Mouse (Mus musculus) midbrain, embryonic 15.5 days (tissue): ENCODE measurements around the gene Mgat4a. TPM values are rescaled to one million over a fixed set of nuclear protein-coding genes. Genes with fewer than 3 reads are reported as not detected.
"Not testable (repeated sequence)": the region's sequence is repeated elsewhere in the genome, so short reads cannot be mapped to it uniquely, and the experiment has no call there.

ENCODE experiments used
- ATAC-seq: fragments of 200-750 bp; cut with Nextera tagmentation; replicated peaks from 2 replicates; pipeline ENCODE4 v1.8.0; 2017; ENCODE audit warnings: moderate TSS enrichment
- H3K27ac ChIP-seq: fragments of 300-500 bp; sonication (generic); 2 replicates; pipeline ENCODE4 v1.5.1; 2015; ENCODE audit warnings: mild to moderate bottlenecking, inconsistent platforms
- H3K27me3 ChIP-seq: fragments of 300-500 bp; sonication (generic); replicated peaks from 2 replicates; pipeline ENCODE4 v1.6.1; 2015; ENCODE audit warnings: inconsistent platforms
- H3K36me3 ChIP-seq: fragments of 300-500 bp; sonication (generic); replicated peaks from 2 replicates; pipeline ENCODE4 v1.6.1; 2015; ENCODE audit warnings: inconsistent platforms
- H3K4me1 ChIP-seq: fragments of 300-500 bp; sonication (generic); 2 replicates; pipeline ENCODE4 v1.6.1; 2015; ENCODE audit warnings: inconsistent platforms
- H3K4me2 ChIP-seq: fragments of 300-500 bp; sonication (generic); 2 replicates; pipeline ENCODE4 v1.6.1; 2015; ENCODE audit warnings: inconsistent platforms, mild to moderate bottlenecking, moderate library complexity
- H3K4me3 ChIP-seq: fragments of 300-500 bp; sonication (generic); 2 replicates; pipeline ENCODE4 v1.5.1; 2015; ENCODE audit warnings: mild to moderate bottlenecking, inconsistent platforms
- H3K9ac ChIP-seq: fragments of 300-500 bp; sonication (generic); 2 replicates; pipeline ENCODE4 v1.6.1; 2015; ENCODE audit warnings: mild to moderate bottlenecking, inconsistent platforms
- H3K9me3 ChIP-seq: fragments of 300-500 bp; sonication (generic); 2 replicates; pipeline ENCODE4 v1.6.1; 2016; ENCODE audit warnings: inconsistent platforms
- WGBS: fragments of 180-500 bp; shearing (Covaris S2); methylation state at CpG from one replicate; pipeline ENCODE4 v1.1.7; 2015; ENCODE audit warnings: mixed read lengths; 5-methylcytosine and 5-hydroxymethylcytosine counted together
- polyA plus RNA-seq: library from polyadenylated mRNA; unstranded; fragments of >200 nt; fragmentation: Nextera tagmentation; extraction: Ambion mirVana; gene quantifications from 2 replicates; pipeline ENCODE4 v1.2.1, GENCODE M21; 2015

The Mgat4a gene
- polyA plus RNA-seq, 1 experiment from 2014 or later = 11.9 TPM

GRCm38 (mm10) chr1:37504716-37505347, 36.0 kb downstream of the Mgat4a start:
- WGBS = 79% methylated on average over 10 of the region's 10 CpGs
- no peak overlapping the region for H3K27ac ChIP-seq
- no peak overlapping the region for H3K4me2 ChIP-seq
- no peak overlapping the region for H3K9ac ChIP-seq
- H3K4me3 ChIP-seq = no peak overlapping the region
- 0 out of 2 replicates have a peak, but pooled peaks cover 8% of the 10 kb centered on the region for H3K27me3 ChIP-seq
- ATAC-seq = no peak
- no peaks in the 10 kb centered on the region for H3K36me3 ChIP-seq
- H3K4me1 ChIP-seq = no peaks in the 10 kb centered on the region
- H3K9me3 ChIP-seq = no peaks in the 10 kb centered on the region; the same call in 1 of the 2 replicates

DNA sequence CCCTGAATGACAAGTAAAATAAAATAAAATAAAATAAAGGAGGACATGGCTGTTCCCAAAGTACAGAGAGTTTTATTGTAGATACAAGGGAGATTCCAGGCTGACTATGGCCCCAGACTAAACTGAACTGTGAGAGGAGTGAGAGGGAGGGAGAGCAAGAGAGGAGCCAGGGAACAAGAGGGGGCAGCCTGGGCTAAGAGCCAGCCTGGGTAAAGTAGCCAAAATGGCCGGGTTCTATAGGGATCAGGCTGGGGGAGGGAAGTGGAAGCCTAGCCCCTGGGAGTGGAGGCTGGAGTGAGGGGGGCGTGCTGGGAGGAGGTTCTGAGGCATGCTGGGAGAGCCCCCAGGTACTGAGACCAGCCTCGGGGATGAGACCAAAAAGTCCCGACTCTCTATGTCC, 37.2 kb downstream of the Mgat4a start:
- Histone ChIP-seq H3K4me2 (no peak overlapping the region), H3K4me3 (no peak overlapping the region), H3K9ac (no peak overlapping the region), H3K4me1 (peaks cover 6% of the 10 kb centered on the region; the same call in 1 of the 2 replicates), H3K36me3 (no peaks in the 10 kb centered on the region), H3K9me3 (no peaks in the 10 kb centered on the region; the same call in 1 of the 2 replicates), H3K27me3 (0 out of 2 replicates have a peak, but pooled peaks cover 8% of the 10 kb centered on the region), H3K27ac (no peak overlapping the region)
- ATAC-seq = no peak
- 75% methylated on average over 4 of the region's 4 CpGs for WGBS

GRCm38 (mm10) chr1:37502354-37502753, 38.5 kb downstream of the Mgat4a start:
- H3K27me3 ChIP-seq = peaks cover 13% of the 10 kb centered on the region
- no peak overlapping the region for H3K4me3 ChIP-seq
- 84% methylated on average over 9 of the region's 9 CpGs for WGBS
- H3K4me1 ChIP-seq = peaks cover 6% of the 10 kb centered on the region; the same call in 1 of the 2 replicates
- no peak overlapping the region for H3K4me2 ChIP-seq
- no peak for ATAC-seq
- H3K36me3 ChIP-seq = no peaks in the 10 kb centered on the region
- H3K9me3 ChIP-seq = no peaks in the 10 kb centered on the region; the same call in 1 of the 2 replicates
- no peak overlapping the region for H3K27ac ChIP-seq
- no peak overlapping the region for H3K9ac ChIP-seq

GRCm38 (mm10) chr1:37500723-37501122, 40.1 kb downstream of the Mgat4a start:
- WGBS = 68% methylated on average over 8 of the region's 8 CpGs
- Histone ChIP-seq H3K36me3 (no peaks in the 10 kb centered on the region), H3K4me1 (peaks cover 6% of the 10 kb centered on the region; the same call in 1 of the 2 replicates), H3K4me2 (no peak overlapping the region), H3K27me3 (peaks cover 16% of the 10 kb centered on the region), H3K4me3 (no peak overlapping the region), H3K9ac (no peak overlapping the region), H3K27ac (no peak overlapping the region), H3K9me3 (no peaks in the 10 kb centered on the region)
- ATAC-seq = no peak

GRCm38 (mm10) chr1:37499395-37499794, 41.4 kb downstream of the Mgat4a start:
- not testable (repeated sequence) for H3K27ac ChIP-seq, H3K9me3 ChIP-seq, H3K36me3 ChIP-seq, H3K4me2 ChIP-seq, H3K4me1 ChIP-seq, ATAC-seq, H3K4me3 ChIP-seq, H3K9ac ChIP-seq
- H3K27me3 ChIP-seq = peaks cover 16% of the 10 kb centered on the region
- 43% methylated on average over 1 of the region's 1 CpGs for WGBS

DNA sequence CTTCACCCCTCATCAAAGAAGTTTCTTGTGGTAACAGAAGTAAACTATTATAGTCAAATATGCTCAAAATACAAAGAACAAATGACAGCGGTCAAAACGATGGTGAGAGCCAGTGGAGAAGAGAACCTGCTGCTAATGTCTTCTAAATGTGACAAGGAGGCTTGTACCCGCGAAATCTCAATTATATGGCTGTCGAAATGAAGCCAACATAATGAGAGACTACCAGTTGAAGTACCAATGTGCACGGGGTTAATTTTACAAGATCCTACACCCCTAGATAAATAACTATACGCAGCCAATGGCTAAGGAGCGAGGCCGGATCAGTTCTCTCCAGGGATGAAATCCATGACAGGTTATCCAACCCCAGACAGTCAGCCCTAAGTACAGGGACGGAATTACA, 41.9 kb downstream of the Mgat4a start:
- H3K36me3 ChIP-seq = no peaks in the 10 kb centered on the region
- no peak for ATAC-seq
- no peaks in the 10 kb centered on the region for H3K9me3 ChIP-seq
- peaks cover 6% of the 10 kb centered on the region; the same call in 1 of the 2 replicates for H3K4me1 ChIP-seq
- 35% methylated on average over 10 of the region's 10 CpGs for WGBS
- no peak overlapping the region for H3K4me2 ChIP-seq
- peaks cover 16% of the 10 kb centered on the region for H3K27me3 ChIP-seq
- H3K9ac ChIP-seq = no peak overlapping the region
- H3K27ac ChIP-seq = no peak overlapping the region
- no peak overlapping the region for H3K4me3 ChIP-seq

GRCm38 (mm10) chr1:37496591-37497280, 44.1 kb downstream of the Mgat4a start:
- 52% methylated on average over 11 of the region's 11 CpGs for WGBS
- no peak for ATAC-seq
- no peak overlapping the region for H3K4me3 ChIP-seq

DNA sequence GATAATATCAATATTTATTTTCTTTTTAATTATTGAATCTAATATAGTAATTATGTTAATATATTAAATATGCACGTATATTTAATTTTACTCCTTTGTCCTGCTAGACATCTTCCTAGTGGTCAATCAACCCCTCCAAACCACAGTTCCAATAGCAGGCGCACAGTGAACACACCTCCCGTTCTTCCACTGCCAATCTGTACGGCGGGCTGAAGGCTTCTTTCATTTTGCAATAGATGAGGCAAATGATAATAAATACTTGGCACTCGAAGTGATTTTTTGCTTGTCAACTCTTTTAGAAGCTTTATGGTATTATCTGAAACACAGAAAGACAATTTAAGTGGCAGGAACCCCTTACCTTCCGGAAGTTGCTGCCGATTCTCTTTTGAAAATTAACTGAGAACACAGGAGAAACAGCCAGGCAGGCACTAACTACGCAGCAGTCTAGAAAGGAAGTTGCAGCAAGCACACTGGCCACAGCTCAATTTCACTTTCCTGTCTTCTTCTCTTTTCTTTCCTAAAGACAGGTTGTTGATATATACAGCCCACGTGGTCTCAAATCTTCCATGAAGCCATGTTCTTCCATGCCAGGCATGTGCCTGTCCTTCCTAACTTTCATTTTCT, 45.0 kb downstream of the Mgat4a start:
- peaks cover 6% of the 10 kb centered on the region; the same call in 1 of the 2 replicates for H3K4me1 ChIP-seq
- ATAC-seq = no peak
- no peaks in the 10 kb centered on the region for H3K36me3 ChIP-seq
- peaks cover 10% of the 10 kb centered on the region for H3K27me3 ChIP-seq
- WGBS = 86% methylated on average over 10 of the region's 10 CpGs
- H3K4me3 ChIP-seq = no peak overlapping the region
- H3K9me3 ChIP-seq = no peaks in the 10 kb centered on the region
- no peak overlapping the region for H3K9ac ChIP-seq
- no peak overlapping the region for H3K4me2 ChIP-seq
- H3K27ac ChIP-seq = no peak overlapping the region

More at GRCm38 (mm10) chr1:37496591-37497280, 44.1 kb downstream of the Mgat4a start:
- no peaks in the 10 kb centered on the region for H3K36me3 ChIP-seq
- no peaks in the 10 kb centered on the region for H3K9me3 ChIP-seq
- no peak overlapping the region for H3K27ac ChIP-seq
- peaks cover 14% of the 10 kb centered on the region for H3K27me3 ChIP-seq
- H3K4me1 ChIP-seq = peaks cover 6% of the 10 kb centered on the region; the same call in 1 of the 2 replicates
- no peak overlapping the region for H3K4me2 ChIP-seq
- no peak overlapping the region for H3K9ac ChIP-seq

- no peak overlapping the region for H3K9ac ChIP-seq
- H3K36me3 ChIP-seq = no peaks in the 10 kb centered on the region
- peaks cover 8% of the 10 kb centered on the region for H3K27me3 ChIP-seq
- ATAC-seq = no peak
- H3K4me3 ChIP-seq = no peak overlapping the region
- peaks cover 6% of the 10 kb centered on the region; the same call in 1 of the 2 replicates for H3K4me1 ChIP-seq
- 93% methylated on average over 3 of the region's 3 CpGs for WGBS
- no peaks in the 10 kb centered on the region for H3K9me3 ChIP-seq
- H3K27ac ChIP-seq = no peak overlapping the region
- H3K4me2 ChIP-seq = no peak overlapping the region
Observed at GRCm38 (mm10) chr1:37495104-37495503, 45.7 kb downstream of the Mgat4a start.

- no peaks in the 10 kb centered on the region; the same call in 1 of the 2 replicates for H3K36me3 ChIP-seq
- no peak overlapping the region for H3K4me2 ChIP-seq
- WGBS = 80% methylated on average over 7 of the region's 7 CpGs
- ATAC-seq = no peak
- H3K9me3 ChIP-seq = no peaks in the 10 kb centered on the region
- H3K9ac ChIP-seq = no peak overlapping the region
- no peak overlapping the region for H3K27ac ChIP-seq
- no peaks in the 10 kb centered on the region for H3K4me1 ChIP-seq
- H3K27me3 ChIP-seq = no peaks in the 10 kb centered on the region
- H3K4me3 ChIP-seq = no peak overlapping the region
Observed at GRCm38 (mm10) chr1:37491672-37492071, 49.1 kb downstream of the Mgat4a start.

- H3K4me3 ChIP-seq = no peak overlapping the region
- H3K9me3 ChIP-seq = no peaks in the 10 kb centered on the region
- no peak for ATAC-seq
- H3K9ac ChIP-seq = no peak overlapping the region
- no peaks in the 10 kb centered on the region for H3K4me1 ChIP-seq
- H3K27ac ChIP-seq = no peak overlapping the region
- 91% methylated on average over 5 of the region's 5 CpGs for WGBS
- H3K36me3 ChIP-seq = no peaks in the 10 kb centered on the region; the same call in 1 of the 2 replicates
- H3K4me2 ChIP-seq = no peak overlapping the region
- no peaks in the 10 kb centered on the region for H3K27me3 ChIP-seq
Observed at GRCm38 (mm10) chr1:37490691-37491212, 50.1 kb downstream of the Mgat4a start.

DNA sequence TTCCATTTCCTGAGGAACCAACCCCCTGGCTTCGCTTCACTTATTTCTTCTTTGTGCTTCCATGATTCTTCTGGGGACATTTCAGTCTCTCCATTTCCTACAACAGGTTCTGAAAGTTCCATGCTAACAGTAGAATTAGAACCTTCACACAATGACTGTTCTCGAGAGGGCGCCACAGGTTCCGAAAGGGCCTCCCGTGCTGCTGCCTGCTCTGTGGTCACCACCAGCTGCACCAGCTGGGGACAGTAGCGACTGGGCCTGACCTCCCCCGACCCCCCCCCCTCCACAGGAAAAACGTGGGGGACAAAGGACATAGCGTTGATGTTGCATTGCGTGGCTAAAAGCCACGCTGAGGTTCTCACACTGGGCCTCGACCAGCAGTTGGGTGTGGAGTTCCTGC, 52.3 kb downstream of the Mgat4a start:
- 86% methylated on average over 12 of the region's 12 CpGs for WGBS
- no peaks in the 10 kb centered on the region; the same call in 1 of the 2 replicates for H3K36me3 ChIP-seq

More for the DNA sequence above, 52.3 kb downstream of the Mgat4a start:
- no peak overlapping the region for H3K4me2 ChIP-seq
- H3K9ac ChIP-seq = no peak overlapping the region
- H3K9me3 ChIP-seq = no peaks in the 10 kb centered on the region
- H3K27me3 ChIP-seq = no peaks in the 10 kb centered on the region
- no peak overlapping the region for H3K4me3 ChIP-seq
- no peak for ATAC-seq
- H3K27ac ChIP-seq = no peak overlapping the region
- no peaks in the 10 kb centered on the region for H3K4me1 ChIP-seq
